Mouse (Mus musculus) megakaryocyte progenitor cell, adult 5-6 weeks (primary cell): ENCODE measurements at regions not wholly inside any gene's neighbourhood (a gene's known extent, or its start where the extent isn't known, plus 50 kb on each side); places are given as distances from the start of the nearest gene placed in this dataset.

Experiments used
- ATAC-seq: replicated peaks from 2 replicates; pipeline ENCODE4 v1.8.0; 2016; ENCODE audit warnings: mild to moderate bottlenecking, moderate TSS enrichment, inconsistent platforms; ENCODE audit not compliant: poor library complexity

DNA sequence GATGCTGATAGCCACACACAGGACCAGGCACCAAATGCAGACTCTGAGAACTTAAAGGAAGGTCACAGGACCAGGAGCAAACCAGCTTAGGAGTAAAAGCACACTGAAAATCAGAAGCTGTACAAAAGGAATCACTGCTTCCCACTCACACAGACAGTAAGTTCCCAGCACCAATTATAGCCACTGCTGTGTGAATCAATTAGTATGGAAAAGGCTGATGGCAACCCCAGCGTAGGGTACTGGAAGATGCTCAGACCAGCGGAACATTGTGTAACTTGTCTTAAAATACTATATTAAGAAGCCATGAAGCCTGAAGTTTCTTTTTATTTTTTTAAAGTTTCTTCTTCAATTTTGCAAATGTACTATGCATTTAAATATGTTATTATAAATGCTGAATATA, 115.8 kb downstream of the Lnpk start:
- ATAC-seq: no peak

DNA sequence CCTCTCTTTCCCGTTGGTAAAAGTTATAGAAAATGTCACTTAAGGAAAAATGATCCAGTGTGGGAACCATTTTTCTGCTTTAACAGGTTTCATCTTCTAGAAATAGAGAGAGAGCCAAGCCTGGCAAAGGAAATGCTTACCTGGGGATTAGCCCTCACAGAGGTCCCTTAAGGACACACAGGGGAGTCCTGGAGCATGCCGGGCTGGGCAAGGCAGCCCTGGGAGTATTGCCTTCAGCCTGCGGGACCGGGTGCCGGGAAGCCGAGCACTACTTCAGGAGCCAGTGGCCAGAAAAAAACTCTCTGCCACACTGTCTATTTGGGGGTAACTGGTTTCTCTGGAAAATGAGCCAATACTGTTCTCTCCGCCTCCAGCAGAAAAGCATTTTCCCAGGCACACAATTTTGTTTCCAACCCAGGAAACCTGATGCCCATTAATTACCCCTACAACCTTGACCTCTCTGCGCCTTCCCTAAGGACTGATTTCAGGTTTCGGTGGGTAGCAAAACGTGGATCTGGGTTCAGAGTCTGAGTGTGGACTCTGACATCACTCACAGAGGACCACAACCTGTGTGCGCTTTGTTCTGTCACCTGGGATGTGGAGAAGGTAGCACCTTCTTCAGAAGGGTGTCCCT, 117.9 kb downstream of the Lnpk start:
- no peak for ATAC-seq

- ATAC-seq: no peak
Measured at GRCm38 (mm10) chr2:74454431-74454830, 124.8 kb downstream of the Lnpk start.

DNA sequence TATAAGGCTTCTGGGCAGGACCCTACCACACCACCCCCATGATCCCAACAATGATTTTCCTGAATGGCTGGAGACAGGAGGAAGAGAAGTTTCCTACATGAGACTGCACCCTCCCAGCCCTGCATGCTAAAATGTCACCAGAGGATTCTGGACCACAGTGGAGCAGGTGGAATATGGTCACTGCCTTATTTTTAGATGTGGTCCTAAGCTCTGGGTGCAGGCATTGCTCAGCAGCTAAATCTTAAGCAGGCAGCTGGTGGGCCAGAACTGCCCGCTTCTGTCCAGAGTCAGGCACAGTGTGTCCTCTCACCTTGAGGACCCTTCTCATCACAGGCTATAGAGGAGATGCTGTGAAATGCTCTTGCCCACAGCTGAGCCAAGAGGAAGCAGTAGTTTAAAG, 126.6 kb downstream of the Lnpk start:
- no peak for ATAC-seq

GRCm38 (mm10) chr2:74451578-74451977, 127.7 kb downstream of the Lnpk start:
- no peak for ATAC-seq

DNA sequence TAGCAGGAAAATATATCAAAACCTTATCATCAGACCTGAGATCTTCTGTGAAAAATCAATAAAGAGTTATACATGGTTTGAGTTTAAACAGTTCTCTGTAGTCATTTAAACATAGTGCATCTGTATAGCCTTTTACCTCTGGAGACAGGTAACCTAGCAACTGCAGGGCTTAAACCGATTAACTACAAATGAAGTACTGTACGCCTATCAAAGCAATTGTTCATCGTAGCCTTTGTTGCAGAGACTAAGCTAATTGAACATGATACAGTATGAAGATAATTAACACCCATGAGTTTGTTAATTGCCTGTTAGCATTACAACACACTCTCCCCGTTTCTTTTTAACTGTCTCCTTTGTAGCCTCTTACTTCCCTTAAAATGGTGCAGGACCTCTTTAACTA, 128.2 kb downstream of the Lnpk start:
- no peak for ATAC-seq

DNA sequence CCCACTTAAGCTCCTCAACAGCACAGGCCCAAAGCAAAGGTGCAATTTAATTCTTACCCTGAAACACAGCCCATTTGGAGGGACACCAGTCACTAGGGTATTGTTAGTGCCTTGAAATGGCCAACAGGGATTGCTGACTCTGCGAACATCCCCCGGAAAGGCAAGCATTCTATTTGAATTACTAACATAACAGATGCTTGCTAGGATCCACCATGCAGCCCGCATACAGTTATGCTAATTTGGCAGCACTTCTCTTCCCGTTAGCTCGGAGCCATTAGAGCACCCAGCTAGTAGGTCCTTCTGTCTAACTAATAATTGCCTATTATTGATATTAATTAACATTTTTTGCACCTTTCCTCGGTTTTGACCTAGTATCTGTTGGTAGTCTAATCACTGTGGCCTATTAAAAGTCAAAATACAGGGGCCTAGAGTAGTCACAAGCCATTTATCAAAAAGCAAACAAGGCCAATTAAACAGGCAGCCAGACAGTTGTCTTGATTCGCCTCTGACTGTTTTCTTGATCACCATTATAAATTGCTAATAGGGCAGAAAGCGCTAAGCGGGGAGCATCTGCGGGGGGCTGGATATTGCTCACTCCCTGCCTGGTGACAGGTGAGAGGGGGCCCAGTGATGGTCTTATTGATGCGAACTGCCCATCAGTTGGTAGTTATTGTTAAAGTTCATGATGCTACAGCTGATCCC, 129.0 kb downstream of the Lnpk start:
- no peak for ATAC-seq

DNA sequence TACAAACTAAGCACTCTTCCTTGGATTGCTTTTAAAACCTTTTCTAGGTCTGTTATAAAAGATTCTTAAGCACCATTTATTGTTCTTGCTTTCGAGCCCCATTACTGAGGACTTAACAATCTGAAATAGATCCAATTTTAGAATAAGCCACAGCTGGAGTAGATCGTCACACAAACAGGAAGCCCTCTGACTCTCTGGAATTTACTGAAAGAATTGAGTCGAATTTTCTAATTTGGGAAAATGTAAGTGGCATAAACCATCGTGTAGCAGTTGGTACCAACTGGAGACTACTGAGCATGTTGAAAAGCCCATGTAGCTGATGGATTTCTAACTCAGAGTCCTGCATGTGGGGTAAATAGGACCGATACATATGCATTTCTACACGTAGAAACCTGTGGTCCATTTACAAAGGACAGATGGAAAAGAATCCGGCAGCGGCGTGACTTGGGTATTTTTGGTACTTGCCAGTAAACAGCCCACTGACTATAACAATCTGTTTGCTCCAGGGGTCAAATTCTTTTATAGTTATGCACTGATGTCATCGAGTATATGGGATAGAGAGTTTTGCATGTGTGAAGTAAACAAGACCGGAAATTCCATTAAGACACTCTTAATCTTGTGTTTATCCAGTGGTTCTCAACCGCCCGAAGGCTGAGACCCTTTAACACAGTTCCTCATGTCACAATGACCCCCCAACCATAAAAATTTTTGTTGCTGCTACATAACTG, 143.9 kb downstream of the Lnpk start:
- no peak for ATAC-seq

- ATAC-seq: no peak
Measured at GRCm38 (mm10) chr2:74426746-74427145, 152.5 kb downstream of the Lnpk start.

- ATAC-seq: no peak
Measured at GRCm38 (mm10) chr2:74424726-74425125, 154.5 kb downstream of the Lnpk start.

GRCm38 (mm10) chr2:74416097-74416496, 163.1 kb downstream of the Lnpk start:
- no peak for ATAC-seq

DNA sequence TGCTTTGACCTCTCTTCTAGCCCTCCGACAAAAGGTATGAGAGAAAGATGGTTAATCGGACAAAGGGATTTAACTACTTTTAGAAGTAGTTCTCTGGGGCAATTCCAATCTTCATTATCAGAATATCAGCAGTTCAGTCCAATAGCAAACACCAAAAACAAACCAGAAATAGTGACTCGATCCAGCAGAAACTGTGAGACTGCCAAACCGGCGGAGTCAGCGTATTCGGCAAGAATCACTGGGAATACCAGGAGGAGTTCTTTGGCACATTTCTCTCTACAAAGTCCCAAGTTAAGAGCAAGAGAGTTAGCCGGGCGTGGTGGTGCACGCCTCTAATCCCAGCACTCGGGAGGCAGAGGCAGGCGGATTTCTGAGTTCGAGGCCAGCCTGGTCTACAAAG, 164.5 kb downstream of the Lnpk start:
- ATAC-seq: no peak

DNA sequence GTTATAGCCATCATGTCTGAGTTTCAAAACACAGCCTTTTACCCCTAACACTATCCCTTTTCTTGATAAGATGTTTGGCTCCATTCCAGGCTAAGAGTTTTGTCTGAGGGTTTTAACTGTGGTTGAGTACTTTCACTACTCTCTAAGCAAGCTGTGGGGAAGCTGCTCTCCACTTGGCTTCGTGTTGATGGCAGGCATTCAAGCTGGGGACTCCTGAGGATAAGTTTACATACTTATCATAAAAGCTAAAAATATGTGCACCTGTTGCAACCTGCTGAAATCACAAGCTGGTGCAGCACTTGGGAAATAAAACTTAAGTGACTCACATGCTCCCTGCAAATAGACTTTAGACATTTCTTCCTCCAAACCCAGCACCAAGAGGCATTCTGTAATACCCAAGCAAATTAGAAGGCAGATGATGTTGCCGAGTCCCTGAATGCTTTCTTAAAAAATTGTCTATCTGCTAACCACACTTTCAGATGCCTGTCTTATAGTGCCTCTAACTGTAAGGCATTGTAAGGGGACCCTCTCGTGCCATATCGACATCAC, 169.3 kb downstream of the Lnpk start:
- no peak for ATAC-seq

DNA sequence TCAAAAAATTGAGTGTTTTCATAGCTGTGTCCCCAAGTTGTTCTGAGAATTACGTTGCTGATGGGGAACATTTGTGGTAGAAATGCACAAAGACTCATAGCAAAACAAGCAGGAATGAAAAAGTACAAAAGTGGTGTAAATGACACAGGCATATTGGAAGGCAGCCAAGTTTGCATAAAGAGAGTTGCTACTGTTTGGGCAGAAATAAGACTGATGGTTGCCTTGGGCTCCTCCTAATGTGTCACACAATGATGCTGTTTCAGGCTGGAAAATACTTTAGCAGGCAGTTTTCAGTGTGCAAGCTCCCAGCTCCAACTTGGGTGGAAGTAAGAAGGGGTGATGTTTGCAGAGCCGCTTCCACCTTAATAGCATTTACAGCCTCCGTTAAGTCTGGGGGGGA, 174.7 kb downstream of the Lnpk start:
- no peak for ATAC-seq

DNA sequence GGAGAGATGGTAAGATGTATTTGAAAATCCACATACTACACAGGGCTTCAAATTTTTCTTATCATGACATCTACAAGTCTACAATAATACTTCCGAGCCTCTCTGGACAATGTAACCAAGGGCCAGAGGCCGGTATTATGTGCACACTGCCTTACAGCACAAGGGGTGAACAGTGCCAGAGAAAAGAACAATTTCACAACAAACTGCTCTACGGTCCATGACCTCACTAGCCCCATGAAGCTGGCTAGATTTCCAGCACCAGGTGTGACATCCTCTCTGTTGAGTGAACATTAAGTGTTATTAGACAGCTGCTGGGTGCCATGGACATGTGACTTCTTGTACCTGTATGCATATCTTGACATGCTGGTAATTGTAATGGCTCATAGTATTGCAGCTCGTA, 188.2 kb downstream of the Lnpk start:
- no peak for ATAC-seq

GRCm38 (mm10) chr2:74388078-74388477, 191.2 kb downstream of the Lnpk start:
- no peak for ATAC-seq

DNA sequence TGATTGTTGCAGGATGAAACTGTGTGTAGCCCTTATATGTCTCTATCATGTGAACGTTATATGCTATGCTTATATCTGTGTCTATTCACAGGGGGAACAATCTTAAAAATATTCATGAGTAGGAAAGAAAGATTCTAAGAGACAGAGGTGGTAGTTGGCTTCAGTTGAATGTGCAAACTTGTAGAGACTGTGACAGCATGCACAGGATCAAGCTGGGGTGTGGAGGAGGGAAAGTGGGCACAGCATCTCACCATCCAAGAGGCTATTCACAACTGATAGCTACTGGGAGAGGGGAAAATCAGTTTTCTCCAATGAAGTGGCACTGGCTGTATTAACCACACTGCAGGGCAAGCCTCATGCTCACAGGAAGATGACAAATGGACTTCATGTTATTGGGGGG, 194.3 kb downstream of the Lnpk start:
- no peak for ATAC-seq

- no peak for ATAC-seq
Measured at GRCm38 (mm10) chr2:74380574-74381287, 198.5 kb downstream of the Lnpk start.

DNA sequence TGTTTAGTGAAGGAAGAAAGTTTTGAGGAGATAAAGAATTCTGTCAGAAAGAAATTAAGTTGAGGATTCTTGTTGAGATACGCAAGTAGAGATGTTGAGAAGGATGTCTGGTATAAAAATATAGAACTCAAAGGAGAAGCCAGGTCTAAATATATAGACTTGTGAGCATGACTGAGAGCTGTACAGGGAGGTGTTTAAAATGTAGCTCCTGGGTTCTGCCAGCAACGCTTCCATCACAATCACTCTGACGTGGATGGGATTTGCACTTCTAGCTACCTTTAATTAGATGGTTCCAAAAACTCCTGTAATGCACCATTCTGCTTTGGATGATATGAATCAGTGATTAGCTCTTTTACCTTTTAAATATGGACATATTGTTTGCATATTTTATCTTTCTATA, 200.5 kb downstream of the Lnpk start:
- no peak for ATAC-seq

- no peak for ATAC-seq
Measured at GRCm38 (mm10) chr2:74373938-74374337, 205.3 kb downstream of the Lnpk start.

- ATAC-seq: no peak
Measured at GRCm38 (mm10) chr2:74373056-74373455, 206.2 kb downstream of the Lnpk start.
